In genomic region chr11:78006446-78006845, GRCm38 (mm10) we compare ENCODE assay signal across 25 mouse cellular contexts. TPM values are rescaled to one million over a fixed set of nuclear protein-coding genes. Genes with fewer than 3 reads are reported as not detected.
DNase-seq lines count a peak whose midpoint lies in the region; ATAC-seq lines count a peak whose summit lies in the region.
"Had no signal": no experiment of that assay in that cellular context is flagged by ENCODE, and none has a peak within 500 bp of the region (broad histone marks: within the 10 kb centered on the region; RNA-seq: fewer than 3 reads in every experiment).

No protein-coding gene starts in this region.

- peaks cover 11% of the 10 kb centered on the region for H3K4me1 ChIP-seq in heart, embryonic 11.5 days (ENCODE audit: control insufficient read depth, insufficient read depth, low read length)
- peaks cover 19% of the 10 kb centered on the region for H3K4me1 ChIP-seq in heart, embryonic 16.5 days (ENCODE audit: control insufficient read depth, insufficient read depth, low read length)
- H3K4me1 ChIP-seq in forebrain, embryonic 10.5 days = no peaks in the 10 kb centered on the region

- H3K4me2 ChIP-seq in heart, embryonic 11.5 days = no peak overlapping the region
- H3K4me2 ChIP-seq in heart, embryonic 16.5 days (ENCODE audit: low read depth, low read length) = peak overlapping the region; percentile 47
- H3K4me2 ChIP-seq: kidney, embryonic 15.5 days; liver, embryonic 12.5 days; midbrain, embryonic 12.5 days; neural tube, embryonic 13.5 days had no signal

- H3K4me3 ChIP-seq in heart, embryonic 11.5 days (ENCODE audit: low read depth, low read length) = no peak overlapping the region
- H3K4me3 ChIP-seq in heart, embryonic 16.5 days (ENCODE audit: low read length) = 0 out of 2 replicates have a peak overlapping the region, but pooled peaks have one; percentile 10
- no peak overlapping the region for H3K4me3 ChIP-seq in forebrain, embryonic 10.5 days
- H3K4me3 ChIP-seq: kidney, embryonic 15.5 days; layer of hippocampus, adult 2 months; liver, embryonic 12.5 days; megakaryocyte, embryonic 14.5 days; midbrain, embryonic 12.5 days; neural tube, embryonic 13.5 days had no signal

- no peak for ATAC-seq in heart, embryonic 11.5 days (replicated peaks; ENCODE audit: insufficient number of reproducible peaks, low FRiP score, low TSS enrichment)
- peak; percentile 86 for ATAC-seq in heart, embryonic 16.5 days (replicated peaks; ENCODE audit: extremely low read depth, insufficient read depth, low FRiP score)
- ATAC-seq: CD4-positive, CD25-positive, alpha-beta regulatory T cell, adult 4 months; forebrain, embryonic 14.5 days; hindbrain, embryonic 16.5 days; liver, embryonic 12.5 days; liver, postnatal 0 days had no signal

- intact Hi-C loops in heart, postnatal 36 days (cut with DNase I) = no loop called here
- intact Hi-C loops in left cerebral cortex, postnatal 10 days (cut with DNase I) = no loop called here

- H3K27me3 ChIP-seq in heart, embryonic 11.5 days (ENCODE audit: control insufficient read depth, insufficient read depth, low read length) = no peaks in the 10 kb centered on the region
- H3K27me3 ChIP-seq in heart, embryonic 16.5 days (ENCODE audit: control insufficient read depth, insufficient read depth, low read length) = no peaks in the 10 kb centered on the region
- no peaks in the 10 kb centered on the region for H3K27me3 ChIP-seq in forebrain, embryonic 10.5 days (ENCODE audit: poor library complexity, severe bottlenecking)
- H3K27me3 ChIP-seq: kidney, embryonic 15.5 days; liver, embryonic 12.5 days; megakaryocyte, embryonic 14.5 days; midbrain, embryonic 12.5 days; neural tube, embryonic 13.5 days had no signal

- DNase-seq in heart, adult 18-20 months = peak; percentile 46 to 64
- no peak for DNase-seq in heart, postnatal 36 days
- DNase-seq in forebrain, embryonic 10.5 days (ENCODE audit: extremely low spot score, low spot score) = no peak
- DNase-seq in layer of hippocampus, adult 11-12 months (ENCODE audit: low spot score) = no peak
- no peak for DNase-seq in left cerebral cortex, postnatal 10 days (ENCODE audit: extremely low spot score in 1 of 2, low spot score in 2 of 2)
- DNase-seq: adrenal gland, postnatal 25 days; cerebellum, adult 18-20 months; cerebellum, postnatal 10 days; kidney, adult 18-20 months; kidney, postnatal 25 days; left cerebral cortex, postnatal 4 days; liver, postnatal 0 days; lung, postnatal 4 days; thymus, postnatal 14 days had no signal

- H3K9ac ChIP-seq in heart, embryonic 11.5 days (ENCODE audit: low read depth, low read length) = 0 out of 2 replicates have a peak overlapping the region, but pooled peaks have one; percentile 5
- H3K9ac ChIP-seq in heart, embryonic 16.5 days (ENCODE audit: low read length) = peak overlapping the region; percentile 42
- H3K9ac ChIP-seq: kidney, embryonic 15.5 days; liver, embryonic 12.5 days; liver, postnatal 0 days; midbrain, embryonic 12.5 days; neural tube, embryonic 13.5 days had no signal

- H3K9me3 ChIP-seq in heart, embryonic 11.5 days (replicated peaks; ENCODE audit: control insufficient read depth, low read length) = no peaks in the 10 kb centered on the region
- no peaks in the 10 kb centered on the region for H3K9me3 ChIP-seq in heart, embryonic 16.5 days (replicated peaks; ENCODE audit: control insufficient read depth, low read length)
- no peaks in the 10 kb centered on the region; the same call in 1 of the 2 replicates for H3K9me3 ChIP-seq in forebrain, embryonic 10.5 days
- H3K9me3 ChIP-seq: kidney, embryonic 15.5 days; liver, embryonic 12.5 days; megakaryocyte, embryonic 14.5 days; midbrain, embryonic 12.5 days; neural tube, embryonic 13.5 days had no signal

- 79% methylated on average over 5 of the region's 5 CpGs for WGBS in heart, embryonic 11.5 days (ENCODE audit: insufficient replicate concordance)
- 50% methylated on average over 5 of the region's 5 CpGs for WGBS in heart, embryonic 16.5 days
- 95% methylated on average over 5 of the region's 5 CpGs for WGBS in forebrain, embryonic 10.5 days

- H3K27ac ChIP-seq in heart, embryonic 11.5 days (ENCODE audit: low read depth, low read length) = peak overlapping the region; percentile 76
- peak overlapping the region; percentile 98 for H3K27ac ChIP-seq in heart, embryonic 16.5 days (ENCODE audit: low read length)
- H3K27ac ChIP-seq in forebrain, embryonic 10.5 days = no peak overlapping the region
- H3K27ac ChIP-seq: kidney, embryonic 15.5 days; layer of hippocampus, adult 2 months; liver, embryonic 12.5 days; midbrain, embryonic 12.5 days; neural tube, embryonic 13.5 days had no signal

- peaks cover 29% of the 10 kb centered on the region for H3K36me3 ChIP-seq in heart, embryonic 11.5 days (ENCODE audit: control insufficient read depth, insufficient read depth, low read length)
- peaks cover 40% of the 10 kb centered on the region for H3K36me3 ChIP-seq in heart, embryonic 16.5 days (ENCODE audit: control insufficient read depth, insufficient read depth)
- H3K36me3 ChIP-seq in forebrain, embryonic 10.5 days (replicated peaks) = peaks cover 97% of the 10 kb centered on the region

RNA-seq across cellular contexts. Expression of gene Phf12, which starts 23.9 kb away (rescaled TPM):
- total RNA-seq in heart, adult 18-20 months (2021) = 10 to 100 TPM; 21.7 to 21.9 TPM
- 10 to 100 TPM; 23.2 to 31.5 TPM for total RNA-seq in heart, postnatal 36 days (2021)
- polyA plus RNA-seq in heart, embryonic 11.5 days (2014; fragmentation: Nextera tagmentation; extraction: Ambion mirVana) = 9.1 and 14.2 TPM in 2 replicates
- 11.6 and 12.4 TPM in 2 replicates for polyA plus RNA-seq in heart, embryonic 16.5 days (2015; fragmentation: Nextera tagmentation; extraction: Ambion mirVana)
- polyA plus RNA-seq in forebrain, embryonic 10.5 days (2016; fragmentation: Nextera tagmentation; extraction: Ambion mirVana) = 17.0 and 20.7 TPM in 2 replicates
- total RNA-seq in left cerebral cortex, postnatal 10 days (2021) = 10 to 100 TPM; 48.9 to 51.4 TPM

RNA-seq across cellular contexts. Expression of gene Dhrs13, which starts 25.6 kb away (rescaled TPM):
- total RNA-seq in heart, adult 18-20 months (2021) = 1 to 10 TPM; 4.1 to 5.2 TPM
- total RNA-seq in heart, postnatal 36 days (2021) = 1 to 10 TPM; 3.9 to 5.0 TPM
- polyA plus RNA-seq in heart, embryonic 11.5 days (2014; fragmentation: Nextera tagmentation; extraction: Ambion mirVana) = 12.3 and 15.8 TPM in 2 replicates
- 12.3 and 12.6 TPM in 2 replicates for polyA plus RNA-seq in heart, embryonic 16.5 days (2015; fragmentation: Nextera tagmentation; extraction: Ambion mirVana)
- polyA plus RNA-seq in forebrain, embryonic 10.5 days (2016; fragmentation: Nextera tagmentation; extraction: Ambion mirVana) = 14.4 and 17.1 TPM in 2 replicates
- 10 to 100 TPM; 22.6 to 24.6 TPM for total RNA-seq in left cerebral cortex, postnatal 10 days (2021)

RNA-seq across cellular contexts. Expression of gene Flot2, which starts 31.3 kb away (rescaled TPM):
- 10 to 100 TPM; 54.1 to 56.0 TPM for total RNA-seq in heart, adult 18-20 months (2021)
- total RNA-seq in heart, postnatal 36 days (2021) = 10 to 100 TPM; 63.5 to 64.3 TPM
- polyA plus RNA-seq in heart, embryonic 11.5 days (2014; fragmentation: Nextera tagmentation; extraction: Ambion mirVana) = 62.0 and 67.1 TPM in 2 replicates
- polyA plus RNA-seq in heart, embryonic 16.5 days (2015; fragmentation: Nextera tagmentation; extraction: Ambion mirVana) = 109 and 112 TPM in 2 replicates
- 72.5 and 72.7 TPM in 2 replicates for polyA plus RNA-seq in forebrain, embryonic 10.5 days (2016; fragmentation: Nextera tagmentation; extraction: Ambion mirVana)
- 100 to 1,000 TPM; 148 TPM for total RNA-seq in left cerebral cortex, postnatal 10 days (2021)

Comparison
In these comparisons a context has a peak if more than half of its experiments do, and no peak if none do; other contexts are left out.
1. DNase-seq: peak in heart, adult 18-20 months (2 of 2); none in heart, postnatal 36 days (0 of 2), forebrain, embryonic 10.5 days (single experiment), layer of hippocampus, adult 11-12 months (single experiment) and left cerebral cortex, postnatal 10 days (0 of 2).